Mouse (Mus musculus) c-Kit-positive CD71-positive TER-119-negative erythroid progenitor cells, embryonic 14.5 days (primary cell): ENCODE measurements around the gene Dnajc17.

Experiments
- DNase-seq: peaks from one replicate; pipeline ENCODE4 v3.0.0-alpha.2; 2013; ENCODE audit warnings: low read depth

Dnajc17 gene

GRCm38 (mm10) chr2:119198049-119198448 is 10.5 kb downstream of the Dnajc17 start:
- DNase-seq, result no peak

- DNase-seq, result no peak
Observed at GRCm38 (mm10) chr2:119197493-119197892, 11.1 kb downstream of the Dnajc17 start.

- DNase-seq, result no peak
Observed at GRCm38 (mm10) chr2:119196316-119197108, 12.1 kb downstream of the Dnajc17 start.

GRCm38 (mm10) chr2:119194140-119194539 is 14.5 kb downstream of the Dnajc17 start:
- DNase-seq, result no peak

- no peak for DNase-seq
Observed at GRCm38 (mm10) chr2:119190969-119191368, 17.6 kb downstream of the Dnajc17 start.

GRCm38 (mm10) chr2:119189029-119189710 is 19.4 kb downstream of the Dnajc17 start:
- peak; percentile 79 for DNase-seq

GRCm38 (mm10) chr2:119182914-119183313 is 25.7 kb downstream of the Dnajc17 start:
- DNase-seq, result no peak

GRCm38 (mm10) chr2:119177384-119177939 is 31.1 kb downstream of the Dnajc17 start:
- DNase-seq, result no peak

GRCm38 (mm10) chr2:119176761-119177160 is 31.8 kb downstream of the Dnajc17 start:
- DNase-seq, result no peak

GRCm38 (mm10) chr2:119175614-119176013 is 33.0 kb downstream of the Dnajc17 start:
- DNase-seq, result no peak

- DNase-seq, result no peak
Observed at GRCm38 (mm10) chr2:119174866-119175265, 33.7 kb downstream of the Dnajc17 start.

GRCm38 (mm10) chr2:119173991-119174651 is 34.5 kb downstream of the Dnajc17 start, which contains the start of gene Gm14137:
TSS of gene Gm14137 (plus strand) at chr2:119174509.
- no peak for DNase-seq

- DNase-seq, result peak; percentile 58
Observed at GRCm38 (mm10) chr2:119172862-119173576, 35.6 kb downstream of the Dnajc17 start.

GRCm38 (mm10) chr2:119172446-119172845 is 36.1 kb downstream of the Dnajc17 start:
- no peak for DNase-seq

- no peak for DNase-seq
Observed at GRCm38 (mm10) chr2:119171574-119171973, 37.0 kb downstream of the Dnajc17 start.

- DNase-seq, result no peak
Observed at GRCm38 (mm10) chr2:119170282-119170681, 38.3 kb downstream of the Dnajc17 start.

- no peak for DNase-seq
Observed at GRCm38 (mm10) chr2:119167866-119168256, 40.7 kb downstream of the Dnajc17 start.

- DNase-seq, result no peak
Observed at GRCm38 (mm10) chr2:119166901-119167865, 41.4 kb downstream of the Dnajc17 start, which contains the start of gene Gchfr. TSS of gene Gchfr (plus strand) at chr2:119167773.

GRCm38 (mm10) chr2:119165401-119165800 is 43.2 kb downstream of the Dnajc17 start:
- no peak for DNase-seq

- DNase-seq, result no peak
Observed at GRCm38 (mm10) chr2:119163999-119164398, 44.6 kb downstream of the Dnajc17 start.
